Mouse (Mus musculus): ENCODE data around the gene Atox1. TPM values are rescaled to one million over a fixed set of nuclear protein-coding genes. Genes with fewer than 3 reads are reported as not detected.
"Not testable (repeated sequence)": the region's sequence is repeated elsewhere in the genome, so short reads cannot be mapped to it uniquely, and the experiment has no call there.

The Atox1 gene
- polyA plus RNA-seq, 1 experiment from 2014 or later: 303 TPM

- Histone ChIP-seq H3K36me3 (ENCODE audit: control insufficient read depth, insufficient read depth, low read length) (no peaks in the 10 kb centered on the region), H3K27ac (ENCODE audit: low read depth, low read length) (peak overlapping the region; percentile 67), H3K4me1 (ENCODE audit: control insufficient read depth, insufficient read depth, low read length) (0 out of 2 replicates have a peak, but pooled peaks cover 18% of the 10 kb centered on the region), H3K4me2 (ENCODE audit: low read depth, low read length) (peak overlapping the region; percentile 29), H3K27me3 (ENCODE audit: control insufficient read depth, insufficient read depth, low read length) (no peaks in the 10 kb centered on the region), H3K4me3 (ENCODE audit: low read depth, low read length) (peak overlapping the region; percentile 36), H3K9me3 (ENCODE audit: control insufficient read depth, low read length) (no peaks in the 10 kb centered on the region), H3K9ac (replicated peaks; ENCODE audit: low read depth, low read length) (peak overlapping the region; percentile 13)
- ATAC-seq (ENCODE audit: low read depth): peak; percentile 68; the same call in 1 of the 2 replicates
- WGBS: 2% methylated on average over 8 of the region's 9 CpGs
Measured at GRCm38 (mm10) chr11:55419678-55420307, 41.2 kb downstream of the Atox1 start.

DNA sequence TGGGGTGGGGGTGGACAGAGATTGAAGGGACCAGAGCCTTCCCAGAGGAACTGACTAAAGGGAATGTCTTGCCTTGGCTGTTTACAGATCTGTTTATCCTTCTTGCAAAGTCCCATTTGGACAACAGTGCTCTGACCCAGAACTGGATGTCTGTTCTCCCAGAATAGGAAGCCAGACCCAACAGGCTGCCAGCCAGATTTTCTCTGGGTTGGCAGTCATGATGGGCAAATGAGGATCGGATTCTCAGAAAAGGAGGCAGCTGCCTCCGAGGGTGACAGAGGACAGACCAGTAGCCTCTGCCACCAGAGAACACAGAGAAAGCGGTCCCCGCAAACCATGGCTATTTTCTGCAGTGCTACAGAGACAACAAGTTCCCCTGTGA, 41.8 kb downstream of the Atox1 start:
- peak overlapping the region; percentile 36 for H3K4me3 ChIP-seq (ENCODE audit: low read depth, low read length)
- peak overlapping the region; percentile 29 for H3K4me2 ChIP-seq (ENCODE audit: low read depth, low read length)
- no peaks in the 10 kb centered on the region for H3K27me3 ChIP-seq (ENCODE audit: control insufficient read depth, insufficient read depth, low read length)
- H3K36me3 ChIP-seq (ENCODE audit: control insufficient read depth, insufficient read depth, low read length): no peaks in the 10 kb centered on the region
- H3K27ac ChIP-seq (ENCODE audit: low read depth, low read length): peak overlapping the region; percentile 67
- WGBS: 3% methylated on average over 4 of the region's 4 CpGs
- H3K9ac ChIP-seq (replicated peaks; ENCODE audit: low read depth, low read length): peak overlapping the region; percentile 13
- H3K4me1 ChIP-seq (ENCODE audit: control insufficient read depth, insufficient read depth, low read length): 0 out of 2 replicates have a peak, but pooled peaks cover 13% of the 10 kb centered on the region
- peak; percentile 19; the same call in 1 of the 2 replicates for ATAC-seq (ENCODE audit: low read depth)
- H3K9me3 ChIP-seq (ENCODE audit: control insufficient read depth, low read length): no peaks in the 10 kb centered on the region

DNA sequence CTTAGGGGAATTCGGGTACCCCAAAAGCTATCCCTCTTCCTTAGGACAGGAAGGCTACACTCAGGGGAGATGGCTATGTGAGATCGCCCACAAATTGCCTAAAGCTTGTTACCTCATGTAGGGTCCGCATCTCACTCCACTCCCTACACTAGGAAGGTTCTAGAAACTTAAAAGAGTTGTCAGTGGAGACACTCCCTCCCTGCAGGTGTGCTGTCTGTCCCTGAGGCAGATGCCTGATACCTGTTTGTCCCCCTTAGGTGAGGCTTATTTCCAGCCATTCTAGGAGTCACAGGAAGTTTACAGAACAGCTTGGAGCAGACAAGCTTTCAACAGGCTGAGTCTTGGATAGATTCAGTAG, 42.4 kb downstream of the Atox1 start:
- Histone ChIP-seq H3K36me3 (ENCODE audit: control insufficient read depth, insufficient read depth, low read length) (no peaks in the 10 kb centered on the region), H3K4me3 (ENCODE audit: low read depth, low read length) (peak overlapping the region; percentile 36), H3K4me1 (ENCODE audit: control insufficient read depth, insufficient read depth, low read length) (0 out of 2 replicates have a peak, but pooled peaks cover 8% of the 10 kb centered on the region), H3K9ac (replicated peaks; ENCODE audit: low read depth, low read length) (peak overlapping the region; percentile 13), H3K27me3 (ENCODE audit: control insufficient read depth, insufficient read depth, low read length) (no peaks in the 10 kb centered on the region), H3K9me3 (ENCODE audit: control insufficient read depth, low read length) (no peaks in the 10 kb centered on the region), H3K4me2 (ENCODE audit: low read depth, low read length) (peak overlapping the region; percentile 29), H3K27ac (ENCODE audit: low read depth, low read length) (no peak overlapping the region; the same call in 1 of the 2 replicates)
- 12% methylated on average over 3 of the region's 3 CpGs for WGBS
- no peak for ATAC-seq (ENCODE audit: low read depth)

- H3K4me2 ChIP-seq (ENCODE audit: low read depth, low read length): peak overlapping the region; percentile 29
- no peaks in the 10 kb centered on the region for H3K27me3 ChIP-seq (ENCODE audit: control insufficient read depth, insufficient read depth, low read length)
- H3K36me3 ChIP-seq (ENCODE audit: control insufficient read depth, insufficient read depth, low read length): no peaks in the 10 kb centered on the region
- ATAC-seq (ENCODE audit: low read depth): peak; percentile 68; the same call in 1 of the 2 replicates
- peak overlapping the region; percentile 64; the same call in 1 of the 2 replicates for H3K27ac ChIP-seq (ENCODE audit: low read depth, low read length)
- H3K4me3 ChIP-seq (ENCODE audit: low read depth, low read length): peak overlapping the region; percentile 36
- peak overlapping the region; percentile 32 for H3K9ac ChIP-seq (replicated peaks; ENCODE audit: low read depth, low read length)
- 0 out of 2 replicates have a peak, but pooled peaks cover 7% of the 10 kb centered on the region for H3K4me1 ChIP-seq (ENCODE audit: control insufficient read depth, insufficient read depth, low read length)
- no peaks in the 10 kb centered on the region for H3K9me3 ChIP-seq (ENCODE audit: control insufficient read depth, low read length)
- 3% methylated on average over 23 of the region's 24 CpGs for WGBS
Measured at GRCm38 (mm10) chr11:55417898-55418703, 42.9 kb downstream of the Atox1 start.

- Histone ChIP-seq H3K27me3 (ENCODE audit: control insufficient read depth, insufficient read depth, low read length) (no peaks in the 10 kb centered on the region), H3K9me3 (ENCODE audit: control insufficient read depth, low read length) (no peaks in the 10 kb centered on the region), H3K4me2 (ENCODE audit: low read depth, low read length) (no peak overlapping the region; the same call in 1 of the 2 replicates), H3K27ac (ENCODE audit: low read depth, low read length) (no peak overlapping the region), H3K4me1 (ENCODE audit: control insufficient read depth, insufficient read depth, low read length) (0 out of 2 replicates have a peak, but pooled peaks cover 7% of the 10 kb centered on the region), H3K9ac (replicated peaks; ENCODE audit: low read depth, low read length) (no peak overlapping the region), H3K4me3 (ENCODE audit: low read depth, low read length) (no peak overlapping the region), H3K36me3 (ENCODE audit: control insufficient read depth, insufficient read depth, low read length) (no peaks in the 10 kb centered on the region)
- no peak for ATAC-seq (ENCODE audit: low read depth)
- 78% methylated on average over 6 of the region's 6 CpGs for WGBS
Measured at GRCm38 (mm10) chr11:55416609-55417265, 44.3 kb downstream of the Atox1 start.

GRCm38 (mm10) chr11:55415731-55416130, 45.3 kb downstream of the Atox1 start:
- not testable (repeated sequence) for H3K36me3 ChIP-seq (ENCODE audit: control insufficient read depth, insufficient read depth, low read length); H3K27ac ChIP-seq (ENCODE audit: low read depth, low read length); H3K27me3 ChIP-seq (ENCODE audit: control insufficient read depth, insufficient read depth, low read length); H3K4me1 ChIP-seq (ENCODE audit: control insufficient read depth, insufficient read depth, low read length); H3K9ac ChIP-seq (replicated peaks; ENCODE audit: low read depth, low read length); ATAC-seq (ENCODE audit: low read depth); H3K9me3 ChIP-seq (ENCODE audit: control insufficient read depth, low read length); H3K4me3 ChIP-seq (ENCODE audit: low read depth, low read length); H3K4me2 ChIP-seq (ENCODE audit: low read depth, low read length)
- 86% methylated on average over 6 of the region's 6 CpGs for WGBS

GRCm38 (mm10) chr11:55415036-55415704, 45.9 kb downstream of the Atox1 start:
- Histone ChIP-seq H3K9me3 (ENCODE audit: control insufficient read depth, low read length) (no peaks in the 10 kb centered on the region), H3K4me3 (ENCODE audit: low read depth, low read length) (no peak overlapping the region), H3K4me1 (ENCODE audit: control insufficient read depth, insufficient read depth, low read length) (0 out of 2 replicates have a peak, but pooled peaks cover 6% of the 10 kb centered on the region), H3K4me2 (ENCODE audit: low read depth, low read length) (no peak overlapping the region), H3K27me3 (ENCODE audit: control insufficient read depth, insufficient read depth, low read length) (no peaks in the 10 kb centered on the region), H3K27ac (ENCODE audit: low read depth, low read length) (no peak overlapping the region), H3K36me3 (ENCODE audit: control insufficient read depth, insufficient read depth, low read length) (no peaks in the 10 kb centered on the region), H3K9ac (replicated peaks; ENCODE audit: low read depth, low read length) (no peak overlapping the region)
- WGBS: 66% methylated on average over 9 of the region's 9 CpGs
- ATAC-seq (ENCODE audit: low read depth): no peak

GRCm38 (mm10) chr11:55414314-55414713, 46.7 kb downstream of the Atox1 start:
- Histone ChIP-seq H3K27me3 (ENCODE audit: control insufficient read depth, insufficient read depth, low read length) (no peaks in the 10 kb centered on the region), H3K27ac (ENCODE audit: low read depth, low read length) (no peak overlapping the region), H3K4me2 (ENCODE audit: low read depth, low read length) (no peak overlapping the region), H3K9ac (replicated peaks; ENCODE audit: low read depth, low read length) (no peak overlapping the region), H3K36me3 (ENCODE audit: control insufficient read depth, insufficient read depth, low read length) (no peaks in the 10 kb centered on the region), H3K9me3 (ENCODE audit: control insufficient read depth, low read length) (no peaks in the 10 kb centered on the region), H3K4me3 (ENCODE audit: low read depth, low read length) (no peak overlapping the region), H3K4me1 (ENCODE audit: control insufficient read depth, insufficient read depth, low read length) (0 out of 2 replicates have a peak, but pooled peaks cover 1% of the 10 kb centered on the region)
- ATAC-seq (ENCODE audit: low read depth): no peak
- WGBS: 79% methylated on average over 5 of the region's 5 CpGs

All from neural tube, embryonic 14.5 days (tissue).